Mouse (Mus musculus) thymus, postnatal 36 days (tissue): ENCODE data around the gene Tmem209.

Experiments used
- DNase-seq, 2 experiments: peaks; one replicate each; pipeline ENCODE4 v3.0.0; 2022; ENCODE audit warnings: mixed read lengths in 2 of 2

Tmem209 gene

GRCm38 (mm10) chr6:30535340-30535739, 25.8 kb upstream of the Tmem209 start:
- peak; percentile 14 to 23 for DNase-seq

GRCm38 (mm10) chr6:30528800-30529199, 19.2 kb upstream of the Tmem209 start:
- no peak for DNase-seq

GRCm38 (mm10) chr6:30526586-30527515, 17.3 kb upstream of the Tmem209 start:
- no peak for DNase-seq

GRCm38 (mm10) chr6:30525456-30526332, 16.1 kb upstream of the Tmem209 start:
- DNase-seq, result no peak

- DNase-seq, result no peak
Measured at GRCm38 (mm10) chr6:30520400-30520799, 10.8 kb upstream of the Tmem209 start.

GRCm38 (mm10) chr6:30514242-30514641, 4.7 kb upstream of the Tmem209 start:
- DNase-seq, result no peak

GRCm38 (mm10) chr6:30510291-30510690, 708 bp upstream of the Tmem209 start:
- DNase-seq, result peak in 1 of 2 experiments; percentile 16

GRCm38 (mm10) chr6:30508824-30509223, 759 bp downstream of the Tmem209 start:
- DNase-seq, result no peak

- no peak for DNase-seq
Measured at GRCm38 (mm10) chr6:30499049-30499448, 10.5 kb downstream of the Tmem209 start.

GRCm38 (mm10) chr6:30486504-30486903, 23.1 kb downstream of the Tmem209 start:
- no peak for DNase-seq

- no peak for DNase-seq
Measured at GRCm38 (mm10) chr6:30482908-30483307, 26.7 kb downstream of the Tmem209 start.

- no peak for DNase-seq
Measured at GRCm38 (mm10) chr6:30479418-30479817, 30.2 kb downstream of the Tmem209 start.

GRCm38 (mm10) chr6:30477784-30478183, 31.8 kb downstream of the Tmem209 start:
- DNase-seq, result no peak

- DNase-seq, result no peak
Measured at GRCm38 (mm10) chr6:30477210-30477714, 32.3 kb downstream of the Tmem209 start.

- no peak for DNase-seq
Measured at GRCm38 (mm10) chr6:30476025-30476765, 33.4 kb downstream of the Tmem209 start.

- DNase-seq, result no peak
Measured at GRCm38 (mm10) chr6:30471706-30472105, 37.9 kb downstream of the Tmem209 start.

- no peak for DNase-seq
Measured at GRCm38 (mm10) chr6:30469370-30469769, 40.2 kb downstream of the Tmem209 start.

- peak; percentile 24 to 33 for DNase-seq
Measured at GRCm38 (mm10) chr6:30468684-30469083, 40.9 kb downstream of the Tmem209 start.

- DNase-seq, result no peak
Measured at GRCm38 (mm10) chr6:30468058-30468457, 41.5 kb downstream of the Tmem209 start.

- no peak for DNase-seq
Measured at GRCm38 (mm10) chr6:30465586-30465985, 44.0 kb downstream of the Tmem209 start.

- DNase-seq, result no peak
Measured at GRCm38 (mm10) chr6:30462822-30463221, 46.8 kb downstream of the Tmem209 start.

- no peak for DNase-seq
Measured at GRCm38 (mm10) chr6:30461755-30462344, 47.7 kb downstream of the Tmem209 start.
